Mouse (Mus musculus): ENCODE measurements around the gene Mrpl22.
A peak's percentile ranks its signal among the peaks of the same experiment; 100 is the strongest.
"Not testable (repeated sequence)": the region's sequence is repeated elsewhere in the genome, so short reads cannot be mapped to it uniquely, and the experiment has no call there.

The Mrpl22 gene

DNA sequence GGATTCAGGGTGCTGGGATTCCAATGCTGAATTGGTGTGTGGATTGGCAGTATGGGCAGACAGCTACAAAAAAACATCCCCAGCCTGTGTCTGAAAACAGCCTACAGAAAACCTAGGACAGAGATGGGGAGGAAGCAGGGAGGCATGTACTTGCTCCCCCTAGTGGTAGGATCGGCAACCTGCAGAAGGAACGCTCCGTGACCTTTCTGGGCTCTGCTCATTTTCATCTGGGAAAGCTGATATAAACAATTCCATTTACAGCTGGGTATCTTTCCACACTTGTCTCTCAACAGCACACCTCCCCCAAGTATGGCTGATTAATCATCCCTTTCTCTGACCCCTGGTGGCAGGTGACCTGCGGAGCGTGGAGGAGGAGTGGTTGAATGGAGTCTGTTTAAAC lies 54.2 kb downstream of the Mrpl22 start:
- DNase-seq (ENCODE audit: low spot score in 2 of 2) = peak; percentile 12 to 32

DNA sequence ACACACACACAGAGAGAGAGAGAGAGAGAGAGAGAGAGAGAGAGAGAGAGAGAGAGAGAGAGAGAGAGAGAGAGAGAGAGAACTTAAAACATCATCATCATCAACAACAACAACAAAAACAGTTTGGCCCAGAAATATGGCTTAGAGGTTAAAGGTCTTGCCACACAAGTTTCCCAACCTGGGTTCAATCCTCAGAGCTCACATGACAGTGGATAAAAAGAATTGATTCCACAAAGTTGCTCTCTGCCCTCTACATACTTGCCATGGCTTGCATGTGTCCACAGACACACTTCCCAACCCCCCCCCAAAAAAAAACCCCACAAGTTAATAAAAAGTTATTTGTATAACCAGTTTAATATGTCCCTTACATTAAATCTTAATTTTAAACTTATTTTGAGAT lies 55.0 kb downstream of the Mrpl22 start:
- no peak for DNase-seq (ENCODE audit: low spot score in 2 of 2)

DNA sequence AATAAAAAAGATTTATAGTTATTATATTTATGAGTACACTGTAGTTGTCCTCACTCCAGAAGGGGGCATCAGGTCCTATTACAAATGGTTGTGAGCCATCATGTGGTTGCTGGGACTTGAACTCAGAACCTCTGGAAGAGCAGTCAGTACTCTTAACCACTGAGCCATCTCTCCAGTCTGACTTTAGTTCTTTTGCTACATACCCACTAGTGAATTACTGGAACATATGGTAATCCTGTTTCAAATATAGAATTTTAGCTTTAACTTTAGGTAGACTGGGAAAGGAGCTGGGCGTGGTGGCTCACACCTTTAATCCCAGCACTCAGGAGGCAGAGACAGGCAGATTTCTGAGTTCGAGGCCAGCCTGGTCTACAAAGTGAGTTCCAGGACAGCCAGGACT lies 56.6 kb downstream of the Mrpl22 start:
- DNase-seq (ENCODE audit: low spot score in 2 of 2) = not testable (repeated sequence)

Data from right cerebral cortex, postnatal 36 days (tissue).